Comparison of ENCODE assay signal across 8 mouse cellular contexts in the genomic region with DNA sequence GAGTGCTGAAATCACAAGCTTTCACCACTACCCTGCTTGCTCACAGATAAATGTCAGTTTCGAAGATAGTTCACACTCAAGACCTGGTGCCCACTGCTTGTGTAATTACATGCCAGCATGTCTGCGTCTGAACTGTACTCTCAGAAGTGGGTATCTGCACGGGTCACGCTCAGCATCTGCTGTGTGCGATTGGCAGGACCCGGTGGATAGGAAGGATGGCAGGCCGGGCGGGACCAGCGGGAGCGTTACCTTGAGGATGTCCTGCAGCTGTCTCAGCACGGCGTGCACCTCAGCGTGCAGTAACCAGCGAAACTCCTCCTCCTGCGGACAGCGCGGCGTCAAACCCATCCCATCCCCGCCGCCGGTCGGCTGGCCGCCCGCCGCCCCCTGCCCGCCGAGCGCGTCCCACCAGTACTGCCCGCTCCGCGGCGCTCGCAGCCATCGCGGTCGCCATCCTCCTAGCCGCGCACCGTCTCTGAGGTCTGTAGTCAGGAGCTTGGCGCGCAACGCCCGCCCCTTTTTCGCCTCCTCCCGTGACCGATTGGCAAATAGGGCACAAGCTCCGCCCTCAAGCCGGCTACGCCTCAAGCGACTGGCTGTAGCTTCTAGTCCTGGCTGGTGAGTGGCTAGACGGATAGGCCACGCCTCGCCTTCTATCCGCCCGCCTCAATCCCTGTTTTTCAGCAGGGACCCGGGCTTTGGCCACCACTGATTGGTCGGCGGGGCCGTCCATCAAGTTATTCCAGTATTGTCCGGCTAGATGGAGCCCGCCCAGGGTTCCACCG. TPM values are rescaled to one million over a fixed set of nuclear protein-coding genes. Genes with fewer than 3 reads are reported as not detected.
A peak's percentile ranks its signal among the peaks of the same experiment; 100 is the strongest.
DNase-seq lines count a peak whose midpoint lies in the region; ATAC-seq lines count a peak whose summit lies in the region.

A gene (minus strand): TSS at position 500 of the 785 bp plus-strand sequence.

- peak; percentile 98 for DNase-seq in CD4-positive, CD25-positive, alpha-beta regulatory T cell, adult 2 months (ENCODE audit: low read depth, low spot score)
- DNase-seq in fat pad, adult 2 months (ENCODE audit: extremely low read depth, low read depth, low spot score), result peak; percentile 86
- peak; percentile 99 for DNase-seq in kidney, postnatal 10 days
- DNase-seq in natural killer cell, adult 2 months (ENCODE audit: low spot score in 2 of 2), result peak; percentile 90 to 94

- H3K4me1 ChIP-seq in brown adipose tissue, adult 24 weeks (ENCODE audit: control insufficient read depth, insufficient read depth, insufficient read length, low read length), result peaks cover 6% of the 10 kb centered on the region
- H3K4me1 ChIP-seq in heart, embryonic 13.5 days, result peaks cover 13% of the 10 kb centered on the region
- H3K4me1 ChIP-seq in liver, embryonic 12.5 days, result peaks cover 44% of the 10 kb centered on the region
- peaks cover 8% of the 10 kb centered on the region; the same call in 1 of the 2 replicates for H3K4me1 ChIP-seq in stomach, embryonic 15.5 days

- no peak within 1 kb of the TSS for H3K27ac ChIP-seq in brown adipose tissue, adult 24 weeks (replicated peaks; ENCODE audit: low read depth, low read length)
- peak within 1 kb of the TSS; percentile 57 for H3K27ac ChIP-seq in heart, embryonic 13.5 days (replicated peaks)
- peak within 1 kb of the TSS; percentile 63 for H3K27ac ChIP-seq in liver, embryonic 12.5 days
- H3K27ac ChIP-seq in stomach, embryonic 15.5 days, result peak within 1 kb of the TSS; percentile 42; the same call in 1 of the 2 replicates

- under 1% methylated on average over 63 of the region's 63 CpGs for WGBS in heart, embryonic 13.5 days
- WGBS in liver, embryonic 12.5 days (ENCODE audit: insufficient replicate concordance), result under 1% methylated on average over 51 of the region's 63 CpGs
- under 1% methylated on average over 59 of the region's 63 CpGs for WGBS in stomach, embryonic 15.5 days

- no peaks in the 10 kb centered on the region for H3K27me3 ChIP-seq in heart, embryonic 13.5 days (replicated peaks)
- peaks cover 20% of the 10 kb centered on the region; the same call in 1 of the 2 replicates for H3K27me3 ChIP-seq in liver, embryonic 12.5 days (replicated peaks)
- no peaks in the 10 kb centered on the region for H3K27me3 ChIP-seq in stomach, embryonic 15.5 days (replicated peaks)

- H3K9ac ChIP-seq in heart, embryonic 13.5 days, result peak within 1 kb of the TSS; percentile 83
- H3K9ac ChIP-seq in liver, embryonic 12.5 days, result peak within 1 kb of the TSS; percentile 69
- H3K9ac ChIP-seq in stomach, embryonic 15.5 days, result peak within 1 kb of the TSS; percentile 47

- peak within 1 kb of the TSS; percentile 67 for H3K4me3 ChIP-seq in brown adipose tissue, adult 24 weeks (ENCODE audit: insufficient read depth, low read depth, low read length)
- peak within 1 kb of the TSS; percentile 72 for H3K4me3 ChIP-seq in heart, embryonic 13.5 days
- H3K4me3 ChIP-seq in liver, embryonic 12.5 days, result peak within 1 kb of the TSS; percentile 72
- peak within 1 kb of the TSS; percentile 64 for H3K4me3 ChIP-seq in stomach, embryonic 15.5 days (replicated peaks)

- no peaks in the 10 kb centered on the region for H3K9me3 ChIP-seq in heart, embryonic 13.5 days
- H3K9me3 ChIP-seq in liver, embryonic 12.5 days (replicated peaks), result no peaks in the 10 kb centered on the region
- H3K9me3 ChIP-seq in stomach, embryonic 15.5 days, result no peaks in the 10 kb centered on the region

- peaks cover 56% of the 10 kb centered on the region for H3K36me3 ChIP-seq in heart, embryonic 13.5 days
- peaks cover 53% of the 10 kb centered on the region for H3K36me3 ChIP-seq in liver, embryonic 12.5 days
- H3K36me3 ChIP-seq in stomach, embryonic 15.5 days, result peaks cover 35% of the 10 kb centered on the region

- H3K4me2 ChIP-seq in heart, embryonic 13.5 days, result peak within 1 kb of the TSS; percentile 86
- H3K4me2 ChIP-seq in liver, embryonic 12.5 days, result peak within 1 kb of the TSS; percentile 91
- peak within 1 kb of the TSS; percentile 69 for H3K4me2 ChIP-seq in stomach, embryonic 15.5 days

- peak; percentile 98 for ATAC-seq in heart, embryonic 13.5 days (ENCODE audit: extremely low read depth, insufficient number of reproducible peaks, low FRiP score, low TSS enrichment)
- ATAC-seq in liver, embryonic 12.5 days, result peak; percentile 92
- peak; percentile 98 for ATAC-seq in stomach, embryonic 15.5 days (ENCODE audit: insufficient read depth, low FRiP score, low read depth)

RNA-seq across cellular contexts. Expression of the gene that starts here (rescaled TPM):
- 26.5 and 29.3 TPM in 2 replicates for polyA plus RNA-seq in brown adipose tissue, adult 24 weeks (2012; ENCODE audit: insufficient read depth, insufficient read length, missing spikeins)
- polyA plus RNA-seq in heart, embryonic 13.5 days (2015; fragmentation: Nextera tagmentation; extraction: Ambion mirVana), result 50.1 and 56.2 TPM in 2 replicates
- 42.3 and 43.2 TPM in 2 replicates for polyA plus RNA-seq in liver, embryonic 12.5 days (2016; fragmentation: Nextera tagmentation; extraction: Ambion mirVana)
- 54.9 and 57.0 TPM in 2 replicates for polyA plus RNA-seq in stomach, embryonic 15.5 days (2015; fragmentation: Nextera tagmentation; extraction: Ambion mirVana)
